Mouse (Mus musculus) heart, postnatal 0 days (tissue): Measurements from ENCODE around the gene Adck2.

Source experiments
- CTCF ChIP-seq: IDR thresholded peaks from 2 replicates; pipeline ENCODE4 v1.5.1; 2016; ENCODE audit warnings: antibody characterized with exemption, control low read depth, low read depth
- EP300 ChIP-seq: IDR thresholded peaks from 2 replicates; pipeline ENCODE4 v1.6.1; 2016; ENCODE audit warnings: antibody characterized with exemption, low read depth

GRCm38 (mm10) chr6:39556900-39557659 is 16.6 kb upstream of the Adck2 start:
- no peak for TF ChIP-seq CTCF
- no peak for TF ChIP-seq EP300
